Mouse (Mus musculus): ENCODE measurements around the gene Specc1. TPM values are rescaled to one million over a fixed set of nuclear protein-coding genes. Genes with fewer than 3 reads are reported as not detected.

Gene Specc1
- polyA plus RNA-seq, 1 experiment from 2014 or later: 7.1 TPM

DNA sequence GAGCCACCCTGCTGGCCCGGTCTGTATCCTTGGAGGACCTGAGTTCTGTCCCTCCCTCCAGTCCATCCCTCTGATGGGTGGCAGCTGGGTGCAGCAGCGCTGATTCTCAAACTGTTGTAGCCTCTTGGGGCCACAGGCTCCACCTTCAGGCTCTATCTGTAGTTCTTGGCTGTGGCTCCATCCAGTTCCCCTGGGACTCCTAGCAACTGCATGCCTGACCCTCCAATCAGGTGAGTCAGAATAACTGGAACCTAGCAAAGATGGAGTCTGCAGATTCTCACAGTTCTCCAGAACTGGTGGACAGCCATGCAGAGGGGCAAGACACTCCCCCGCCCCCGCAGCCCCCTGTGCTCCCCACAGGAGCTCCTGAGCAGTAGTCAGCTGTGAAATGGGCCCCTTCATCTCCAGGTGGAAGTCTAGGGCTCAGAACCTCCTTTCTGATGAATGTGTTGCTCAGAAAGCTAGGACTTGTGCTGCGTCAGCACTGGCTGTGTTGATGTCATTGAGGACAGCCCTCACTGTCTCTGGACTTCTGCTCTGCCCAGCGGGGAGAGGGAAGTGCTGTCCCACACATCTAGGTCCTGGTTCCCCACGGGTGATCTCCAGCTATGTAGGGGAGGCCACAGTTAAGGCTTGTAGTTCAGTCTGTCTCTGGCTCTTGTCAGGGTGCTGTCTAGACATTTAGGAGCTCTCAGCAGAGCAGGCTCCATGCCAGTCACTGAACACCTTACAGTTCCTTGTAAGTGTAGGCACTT is 264.4 kb downstream of the Specc1 start:
- peaks cover 15% of the 10 kb centered on the region for H3K4me1 ChIP-seq (ENCODE audit: insufficient read depth, low read length)
- 73% methylated on average over 7 of the region's 7 CpGs for WGBS
- no peaks in the 10 kb centered on the region for H3K36me3 ChIP-seq (ENCODE audit: insufficient read depth, low read length)
- no peaks in the 10 kb centered on the region for H3K27me3 ChIP-seq (ENCODE audit: insufficient read depth, low read length)
- ATAC-seq (ENCODE audit: low FRiP score, low TSS enrichment): peak; percentile 46; the same call in 1 of the 2 replicates
- no peak overlapping the region for H3K27ac ChIP-seq (ENCODE audit: low read length)
- H3K4me2 ChIP-seq (replicated peaks; ENCODE audit: low read depth, low read length): no peak overlapping the region
- H3K9me3 ChIP-seq (ENCODE audit: low read length): no peaks in the 10 kb centered on the region
- H3K9ac ChIP-seq (replicated peaks; ENCODE audit: low read length): no peak overlapping the region
- no peak overlapping the region for H3K4me3 ChIP-seq (ENCODE audit: low read length)

DNA sequence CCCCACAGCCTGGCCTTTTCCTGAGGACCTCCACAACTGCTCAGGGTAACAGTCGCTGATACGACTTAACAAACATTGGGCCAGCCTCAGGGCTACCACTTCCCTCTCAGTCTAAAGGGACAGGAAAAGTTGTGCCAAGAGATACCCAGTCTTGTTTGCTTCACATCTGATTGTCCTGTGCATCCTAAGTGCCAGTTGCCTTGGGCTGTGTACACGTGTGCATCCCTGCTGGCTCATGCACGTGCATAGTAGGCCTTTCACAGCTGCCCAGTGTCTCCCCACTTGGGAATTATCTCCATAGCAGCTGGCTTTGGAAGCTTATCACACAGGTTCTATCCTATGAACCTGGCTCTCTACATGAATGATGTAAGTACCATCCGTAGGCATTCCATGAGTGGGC is 266.9 kb downstream of the Specc1 start:
- H3K9ac ChIP-seq (replicated peaks; ENCODE audit: low read length): no peak overlapping the region
- no peaks in the 10 kb centered on the region for H3K9me3 ChIP-seq (ENCODE audit: low read length)
- ATAC-seq (ENCODE audit: low FRiP score, low TSS enrichment): no peak
- no peaks in the 10 kb centered on the region for H3K36me3 ChIP-seq (ENCODE audit: insufficient read depth, low read length)
- no peak overlapping the region for H3K27ac ChIP-seq (ENCODE audit: low read length)
- no peaks in the 10 kb centered on the region for H3K27me3 ChIP-seq (ENCODE audit: insufficient read depth, low read length)
- H3K4me3 ChIP-seq (ENCODE audit: low read length): no peak overlapping the region
- H3K4me1 ChIP-seq (ENCODE audit: insufficient read depth, low read length): peaks cover 11% of the 10 kb centered on the region; the same call in 1 of the 2 replicates
- no peak overlapping the region for H3K4me2 ChIP-seq (replicated peaks; ENCODE audit: low read depth, low read length)
- WGBS: 92% methylated on average over 5 of the region's 5 CpGs

DNA sequence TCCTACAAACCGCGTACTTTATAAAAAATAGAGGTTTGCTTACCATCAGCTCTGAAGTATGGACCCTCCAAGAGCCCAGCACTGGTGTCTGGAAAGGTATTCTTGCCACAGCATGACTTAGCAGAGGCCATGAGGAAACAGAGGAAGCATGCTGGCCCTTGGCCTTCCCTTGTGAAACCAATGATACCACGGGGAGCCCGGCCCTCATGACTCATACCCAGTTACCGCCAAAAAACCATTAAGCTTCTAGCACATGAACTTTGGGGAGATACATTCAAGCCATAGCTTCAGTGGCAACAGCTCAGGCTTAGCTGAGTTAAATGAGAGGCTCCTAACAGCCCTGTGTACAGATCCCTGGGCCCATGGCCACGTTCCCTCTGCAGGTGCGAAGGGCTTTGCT is 267.4 kb downstream of the Specc1 start:
- no peak for ATAC-seq (ENCODE audit: low FRiP score, low TSS enrichment)
- Histone ChIP-seq H3K9me3 (ENCODE audit: low read length) (no peaks in the 10 kb centered on the region), H3K4me2 (replicated peaks; ENCODE audit: low read depth, low read length) (no peak overlapping the region), H3K27me3 (ENCODE audit: insufficient read depth, low read length) (no peaks in the 10 kb centered on the region), H3K4me3 (ENCODE audit: low read length) (no peak overlapping the region), H3K27ac (ENCODE audit: low read length) (no peak overlapping the region), H3K36me3 (ENCODE audit: insufficient read depth, low read length) (no peaks in the 10 kb centered on the region), H3K4me1 (ENCODE audit: insufficient read depth, low read length) (peaks cover 11% of the 10 kb centered on the region; the same call in 1 of the 2 replicates), H3K9ac (replicated peaks; ENCODE audit: low read length) (no peak overlapping the region)
- WGBS: 97% methylated on average over 7 of the region's 7 CpGs

DNA sequence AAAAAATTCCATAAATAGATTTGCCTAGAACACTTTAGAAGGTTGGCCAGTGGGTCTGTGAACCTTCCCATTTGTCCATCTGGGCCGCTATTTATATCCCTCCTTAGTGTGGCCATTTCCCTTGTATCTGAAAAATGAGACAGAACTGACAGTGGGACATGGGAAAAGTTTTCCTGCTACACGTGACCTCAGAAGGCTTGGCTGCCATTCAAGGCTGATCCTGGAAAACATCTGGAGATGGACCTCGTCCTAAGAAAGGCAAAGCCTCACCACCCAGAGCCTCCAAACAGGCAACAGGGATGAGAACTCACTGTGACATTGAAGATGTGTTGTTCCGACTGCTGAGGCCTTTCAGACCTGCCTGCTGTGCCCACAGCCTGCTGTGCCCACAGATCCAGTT is 268.2 kb downstream of the Specc1 start:
- no peak overlapping the region for H3K27ac ChIP-seq (ENCODE audit: low read length)

DNA sequence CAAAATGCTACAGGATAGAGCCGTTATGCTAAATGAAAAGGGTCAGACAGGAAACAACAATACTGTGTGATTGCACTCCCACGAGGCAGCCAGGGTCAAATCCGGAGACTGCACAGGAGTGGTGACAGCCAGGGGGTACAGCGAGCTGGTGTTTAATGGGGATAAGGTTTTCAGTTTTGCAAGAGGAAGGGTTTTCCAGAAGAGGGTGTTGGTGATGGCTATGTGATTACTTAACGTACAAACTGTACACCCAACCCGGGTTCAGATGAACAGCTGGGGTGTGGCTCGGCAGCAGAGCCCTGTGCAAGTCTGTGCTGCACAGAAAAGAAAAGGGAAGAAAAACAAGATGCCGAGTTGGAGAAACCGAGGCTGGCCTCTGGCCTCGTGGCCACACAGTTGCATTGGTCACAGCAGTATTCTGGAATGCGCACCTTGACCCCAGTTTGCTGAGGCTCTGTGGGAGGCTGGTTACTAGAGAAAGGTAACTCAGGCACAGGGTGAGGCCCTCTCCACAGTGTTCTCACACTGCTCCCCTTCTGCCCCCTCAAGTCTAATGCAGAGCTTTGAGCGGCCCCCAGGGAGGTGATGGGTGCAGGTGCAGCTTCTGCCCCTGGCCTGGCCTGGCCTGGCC is 284.2 kb downstream of the Specc1 start:
- Histone ChIP-seq H3K27ac (ENCODE audit: low read length) (no peak overlapping the region), H3K9me3 (ENCODE audit: low read length) (peaks cover 4% of the 10 kb centered on the region; the same call in 1 of the 2 replicates), H3K4me2 (replicated peaks; ENCODE audit: low read depth, low read length) (no peak overlapping the region), H3K36me3 (ENCODE audit: insufficient read depth, low read length) (no peaks in the 10 kb centered on the region), H3K9ac (replicated peaks; ENCODE audit: low read length) (no peak overlapping the region), H3K27me3 (ENCODE audit: insufficient read depth, low read length) (no peaks in the 10 kb centered on the region), H3K4me3 (ENCODE audit: low read length) (no peak overlapping the region), H3K4me1 (ENCODE audit: insufficient read depth, low read length) (no peaks in the 10 kb centered on the region)
- no peak; the same call in 1 of the 2 replicates for ATAC-seq (ENCODE audit: low FRiP score, low TSS enrichment)
- WGBS: 54% methylated on average over 12 of the region's 12 CpGs

More for the DNA sequence above, 268.2 kb downstream of the Specc1 start:
- Histone ChIP-seq H3K36me3 (ENCODE audit: insufficient read depth, low read length) (no peaks in the 10 kb centered on the region), H3K9me3 (ENCODE audit: low read length) (no peaks in the 10 kb centered on the region), H3K27me3 (ENCODE audit: insufficient read depth, low read length) (no peaks in the 10 kb centered on the region), H3K9ac (replicated peaks; ENCODE audit: low read length) (no peak overlapping the region), H3K4me2 (replicated peaks; ENCODE audit: low read depth, low read length) (no peak overlapping the region), H3K4me1 (ENCODE audit: insufficient read depth, low read length) (peaks cover 11% of the 10 kb centered on the region; the same call in 1 of the 2 replicates), H3K4me3 (ENCODE audit: low read length) (no peak overlapping the region)
- 67% methylated on average over 4 of the region's 4 CpGs for WGBS
- ATAC-seq (ENCODE audit: low FRiP score, low TSS enrichment): no peak

DNA sequence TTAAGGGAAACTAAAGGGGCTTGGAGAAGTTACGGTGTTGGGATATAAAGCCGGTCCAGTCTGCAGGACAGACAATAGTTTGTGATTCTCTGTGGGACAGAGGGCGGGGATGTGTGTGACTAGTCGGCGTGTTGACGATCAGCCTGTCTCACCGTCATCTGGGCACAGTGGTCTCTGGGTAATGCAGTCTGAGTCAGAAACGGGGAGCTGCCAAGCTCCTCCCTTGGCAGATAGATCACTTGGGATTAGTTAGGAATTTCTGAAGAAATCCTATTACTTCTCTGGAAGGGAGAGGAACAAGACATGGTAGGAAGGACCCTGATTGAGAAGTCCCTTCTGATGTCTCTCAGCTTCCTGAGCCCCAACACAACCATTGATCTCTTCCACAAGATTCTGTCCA is 287.3 kb downstream of the Specc1 start:
- no peaks in the 10 kb centered on the region for H3K36me3 ChIP-seq (ENCODE audit: insufficient read depth, low read length)
- H3K4me1 ChIP-seq (ENCODE audit: insufficient read depth, low read length): 0 out of 2 replicates have a peak, but pooled peaks cover 2% of the 10 kb centered on the region
- no peak overlapping the region for H3K27ac ChIP-seq (ENCODE audit: low read length)
- no peak overlapping the region for H3K9ac ChIP-seq (replicated peaks; ENCODE audit: low read length)
- H3K4me3 ChIP-seq (ENCODE audit: low read length): no peak overlapping the region
- H3K4me2 ChIP-seq (replicated peaks; ENCODE audit: low read depth, low read length): no peak overlapping the region
- ATAC-seq (ENCODE audit: low FRiP score, low TSS enrichment): no peak
- no peaks in the 10 kb centered on the region for H3K27me3 ChIP-seq (ENCODE audit: insufficient read depth, low read length)
- 89% methylated on average over 8 of the region's 8 CpGs for WGBS
- peaks cover 5% of the 10 kb centered on the region; the same call in 1 of the 2 replicates for H3K9me3 ChIP-seq (ENCODE audit: low read length)

DNA sequence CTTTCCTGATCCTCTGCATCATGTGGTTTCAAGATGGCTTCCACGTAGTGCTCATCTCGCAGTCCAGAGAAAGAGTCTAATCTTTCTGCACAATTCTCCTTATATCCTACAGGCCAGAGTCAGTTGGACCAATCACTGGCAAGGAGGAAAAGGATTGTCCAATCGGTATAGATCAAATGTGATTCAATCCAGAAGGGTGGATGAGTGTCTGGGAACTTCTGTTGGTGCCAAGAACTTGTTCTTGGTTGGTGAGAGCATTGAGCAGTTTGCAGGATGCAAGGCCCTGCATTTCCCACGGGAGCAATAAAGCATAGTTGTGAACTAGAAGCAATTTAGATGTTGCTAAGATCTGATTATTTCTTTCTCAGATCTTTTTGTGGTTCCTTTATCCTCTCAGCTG is 287.9 kb downstream of the Specc1 start:
- 87% methylated on average over 4 of the region's 4 CpGs for WGBS
- no peak overlapping the region for H3K4me3 ChIP-seq (ENCODE audit: low read length)
- ATAC-seq (ENCODE audit: low FRiP score, low TSS enrichment): no peak

DNA sequence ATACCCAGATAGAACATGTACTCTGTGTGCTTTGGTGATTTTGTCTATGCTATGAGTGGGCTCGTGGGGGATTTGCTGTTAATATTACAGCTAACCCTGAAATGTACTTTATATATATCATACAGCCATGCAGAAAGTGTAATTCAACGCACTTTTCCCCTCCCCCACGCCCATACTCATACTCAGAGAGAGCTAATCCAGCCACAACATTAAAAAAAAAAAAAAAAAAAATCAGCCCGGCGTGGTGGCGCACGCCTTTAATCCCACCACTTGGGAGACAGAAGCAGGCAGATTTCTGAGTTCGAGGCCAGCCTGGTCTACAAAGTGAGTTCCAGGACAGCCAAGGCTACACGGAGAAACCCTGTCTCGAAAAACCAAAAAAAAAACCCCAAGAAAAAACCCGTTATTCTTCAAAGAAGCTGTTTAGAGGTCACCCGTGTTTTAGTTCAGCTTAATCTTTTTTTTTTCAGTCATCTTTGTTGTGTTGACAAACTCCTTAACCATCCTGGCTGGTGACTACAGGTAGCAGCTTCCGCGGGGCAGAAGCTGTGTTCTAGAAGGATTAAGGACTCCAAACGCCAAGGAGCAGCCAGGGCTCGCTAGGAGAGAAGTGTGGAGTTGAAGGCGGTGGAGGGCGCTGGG is 291.3 kb downstream of the Specc1 start:
- peaks cover 14% of the 10 kb centered on the region for H3K4me1 ChIP-seq (ENCODE audit: insufficient read depth, low read length)
- H3K9me3 ChIP-seq (ENCODE audit: low read length): peaks cover 5% of the 10 kb centered on the region; the same call in 1 of the 2 replicates
- WGBS: 40% methylated on average over 18 of the region's 18 CpGs
- H3K4me2 ChIP-seq (replicated peaks; ENCODE audit: low read depth, low read length): peak overlapping the region; percentile 100
- no peak for ATAC-seq (ENCODE audit: low FRiP score, low TSS enrichment)
- H3K36me3 ChIP-seq (ENCODE audit: insufficient read depth, low read length): no peaks in the 10 kb centered on the region
- peak overlapping the region; percentile 63 for H3K4me3 ChIP-seq (ENCODE audit: low read length)
- H3K27me3 ChIP-seq (ENCODE audit: insufficient read depth, low read length): peaks cover 13% of the 10 kb centered on the region
- no peak overlapping the region for H3K27ac ChIP-seq (ENCODE audit: low read length)
- peak overlapping the region; percentile 63 for H3K9ac ChIP-seq (replicated peaks; ENCODE audit: low read length)

More for the DNA sequence above, 287.9 kb downstream of the Specc1 start:
- Histone ChIP-seq H3K9me3 (ENCODE audit: low read length) (peaks cover 5% of the 10 kb centered on the region; the same call in 1 of the 2 replicates), H3K36me3 (ENCODE audit: insufficient read depth, low read length) (no peaks in the 10 kb centered on the region), H3K27me3 (ENCODE audit: insufficient read depth, low read length) (no peaks in the 10 kb centered on the region), H3K4me1 (ENCODE audit: insufficient read depth, low read length) (peaks cover 6% of the 10 kb centered on the region), H3K4me2 (replicated peaks; ENCODE audit: low read depth, low read length) (no peak overlapping the region), H3K9ac (replicated peaks; ENCODE audit: low read length) (no peak overlapping the region), H3K27ac (ENCODE audit: low read length) (no peak overlapping the region)

DNA sequence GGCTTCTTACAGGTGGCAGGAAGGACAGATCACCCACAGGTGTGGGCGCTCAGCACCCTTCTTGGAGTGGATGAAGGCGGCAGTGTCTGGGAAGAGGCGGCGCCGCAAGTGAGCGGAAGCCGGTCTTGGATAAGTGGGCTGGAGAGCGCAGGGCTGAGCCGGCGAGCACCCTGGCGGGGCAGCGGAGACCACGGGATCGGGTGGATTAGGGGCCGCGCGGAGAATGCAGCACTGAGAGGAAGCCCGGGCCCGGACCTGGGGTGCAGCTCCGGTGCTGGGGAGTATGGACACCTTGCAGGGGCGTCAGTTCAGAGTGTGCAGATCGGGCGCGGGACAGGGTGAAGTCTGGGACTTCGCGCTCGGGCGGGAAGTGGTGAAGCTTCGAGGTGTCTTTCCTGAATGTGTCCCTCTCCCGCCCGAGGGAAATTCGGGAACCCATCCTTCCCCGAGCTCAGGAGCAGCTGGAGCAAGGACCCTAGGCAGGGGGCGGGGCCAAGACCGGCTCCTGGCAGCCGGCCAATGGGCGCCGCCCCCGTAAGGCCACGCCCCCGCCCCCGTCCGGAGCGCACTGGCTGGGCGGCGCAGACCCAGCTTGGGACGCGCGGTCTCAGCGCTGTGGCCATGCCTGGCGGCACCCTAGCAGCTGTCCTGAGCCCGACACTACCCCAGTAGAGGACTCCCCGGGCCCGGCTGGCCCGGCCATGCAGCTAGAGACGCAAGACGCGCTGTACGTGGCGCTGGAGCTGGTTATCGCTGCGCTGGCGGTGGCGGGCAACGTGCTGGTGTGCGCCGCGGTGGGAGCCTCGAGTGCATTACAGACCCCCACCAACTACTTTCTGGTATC is 292.1 kb downstream of the Specc1 start, which contains the start of gene Adora2b:
Adora2b (plus strand) TSS at position 584 of the 844 bp plus-strand sequence.
- under 1% methylated on average over 69 of the region's 69 CpGs for WGBS
- Histone ChIP-seq H3K9ac (replicated peaks; ENCODE audit: low read length) (peak within 1 kb of the TSS; percentile 63), H3K27ac (ENCODE audit: low read length) (no peak within 1 kb of the TSS), H3K9me3 (ENCODE audit: low read length) (peaks cover 5% of the 10 kb centered on the region; the same call in 1 of the 2 replicates), H3K36me3 (ENCODE audit: insufficient read depth, low read length) (no peaks in the 10 kb centered on the region), H3K4me1 (ENCODE audit: insufficient read depth, low read length) (peaks cover 14% of the 10 kb centered on the region), H3K27me3 (ENCODE audit: insufficient read depth, low read length) (peaks cover 13% of the 10 kb centered on the region), H3K4me2 (replicated peaks; ENCODE audit: low read depth, low read length) (peak within 1 kb of the TSS; percentile 100), H3K4me3 (ENCODE audit: low read length) (peak within 1 kb of the TSS; percentile 63)
- peak; percentile 95 for ATAC-seq (ENCODE audit: low FRiP score, low TSS enrichment)

Measured in kidney, embryonic 16.5 days (tissue).